Mouse (Mus musculus) adrenal gland, postnatal 10 days (tissue): ENCODE results near the gene Misp. TPM values are rescaled to one million over a fixed set of nuclear protein-coding genes. Genes with fewer than 3 reads are reported as not detected.

Experiments
- DNase-seq: peaks from one replicate; pipeline ENCODE4 v3.0.0; 2021; ENCODE audit warnings: mixed read lengths
- long read RNA-seq, 2 experiments: library from polyadenylated mRNA; stranded (forward); transcript quantifications; one replicate each; pipeline ENCODE4 v2.0.0; 2021
- total RNA-seq, 2 experiments: library from RNA; stranded (reverse); gene quantifications; 2 replicates each; pipeline ENCODE4 v1.2.3; 2021

The Misp gene
- total RNA-seq = under 1 TPM in 1 of 2 experiments, not detected in 1; 0.27 TPM
- long read RNA-seq, experiment 1 = 0 reads
- long read RNA-seq, experiment 2 = 0 reads

- no peak for DNase-seq
Observed at GRCm38 (mm10) chr10:79820782-79821181, at the start of gene Misp. Gene Misp (plus strand): TSS chr10:79820989.

GRCm38 (mm10) chr10:79772320-79772719 lies 48.5 kb upstream of the Misp start:
- DNase-seq = no peak

GRCm38 (mm10) chr10:79773208-79773607 lies 47.6 kb upstream of the Misp start:
- no peak for DNase-seq

GRCm38 (mm10) chr10:79774486-79775279 lies 46.1 kb upstream of the Misp start:
- no peak for DNase-seq

GRCm38 (mm10) chr10:79777103-79777531 lies 43.7 kb upstream of the Misp start, which contains the start of gene Fstl3:
Gene Fstl3 (plus strand): TSS chr10:79777272.
- DNase-seq = peak; percentile 69

- DNase-seq = peak; percentile 69
Observed at GRCm38 (mm10) chr10:79778006-79778405, 42.8 kb upstream of the Misp start.

- no peak for DNase-seq
Observed at GRCm38 (mm10) chr10:79779193-79779592, 41.6 kb upstream of the Misp start.

- peak; percentile 97 for DNase-seq
Observed at GRCm38 (mm10) chr10:79779784-79780663, 40.8 kb upstream of the Misp start.

GRCm38 (mm10) chr10:79780664-79781015 lies 40.1 kb upstream of the Misp start:
- no peak for DNase-seq

GRCm38 (mm10) chr10:79781139-79781538 lies 39.6 kb upstream of the Misp start:
- no peak for DNase-seq

GRCm38 (mm10) chr10:79781956-79782355 lies 38.8 kb upstream of the Misp start:
- no peak for DNase-seq

GRCm38 (mm10) chr10:79783050-79783449 lies 37.7 kb upstream of the Misp start:
- no peak for DNase-seq

GRCm38 (mm10) chr10:79783920-79784800 lies 36.6 kb upstream of the Misp start:
- DNase-seq = peak; percentile 68

- DNase-seq = peak; percentile 88
Observed at GRCm38 (mm10) chr10:79788386-79789158, 32.2 kb upstream of the Misp start.

- no peak for DNase-seq
Observed at GRCm38 (mm10) chr10:79789581-79789980, 31.2 kb upstream of the Misp start.

- DNase-seq = no peak
Observed at GRCm38 (mm10) chr10:79790861-79791260, 29.9 kb upstream of the Misp start, which contains the start of gene Prss57. Gene Prss57 (minus strand): TSS chr10:79790961.

- no peak for DNase-seq
Observed at GRCm38 (mm10) chr10:79792339-79793040, 28.3 kb upstream of the Misp start.

- peak; percentile 88 for DNase-seq
Observed at GRCm38 (mm10) chr10:79793051-79793737, 27.6 kb upstream of the Misp start, which contains the start of gene Palm. Gene Palm (plus strand): TSS chr10:79793572.

- DNase-seq = no peak
Observed at GRCm38 (mm10) chr10:79793738-79794490, 26.9 kb upstream of the Misp start.
